Mouse (Mus musculus) cortical plate, adult 2 months (tissue): ENCODE results near the gene Gsg1l.

ENCODE experiments used
- CTCF ChIP-seq: fragments of 200-500 bp; IDR thresholded peaks from 2 replicates; pipeline ENCODE4 v1.5.1; 2011; ENCODE audit warnings: mild to moderate bottlenecking, control low read depth, low read length; ENCODE audit not compliant: insufficient read depth; ENCODE audit errors: extremely low read depth
- POLR2A ChIP-seq: fragments of 200-500 bp; IDR thresholded peaks from 2 replicates; pipeline ENCODE4 v1.6.1; 2011; ENCODE audit warnings: mild to moderate bottlenecking, low read length, control low read depth; ENCODE audit not compliant: insufficient read depth; ENCODE audit errors: extremely low read depth

DNA sequence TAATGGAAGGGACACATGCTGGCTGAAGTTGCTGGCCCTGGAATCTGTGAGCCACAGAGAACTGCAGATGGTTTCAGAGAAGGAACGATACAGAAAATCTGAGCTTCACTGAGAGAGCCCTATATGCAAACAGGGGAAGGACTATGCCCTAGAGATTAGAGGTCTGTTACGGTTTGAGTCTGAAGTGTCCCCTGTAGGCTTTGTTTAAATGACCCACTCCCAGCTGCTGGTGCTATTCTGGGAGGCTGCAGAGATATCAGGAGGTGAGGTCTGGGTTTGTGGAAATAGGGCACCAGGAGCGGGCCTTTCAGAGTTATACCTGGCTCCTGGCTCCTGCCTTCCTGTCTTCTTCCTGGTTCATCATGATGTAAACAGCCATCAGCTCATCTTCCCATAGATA, 95.1 kb downstream of the Gsg1l start:
- no peak for TF ChIP-seq CTCF
- no peak for TF ChIP-seq POLR2A
